Mouse (Mus musculus) heart, embryonic 14.5 days (tissue): Measurements from ENCODE around the gene Enah. TPM values are rescaled to one million over a fixed set of nuclear protein-coding genes. Genes with fewer than 3 reads are reported as not detected.

Experiments
- ATAC-seq: fragments of 200-750 bp; cut with Nextera tagmentation; 2 replicates; pipeline ENCODE4 v1.8.0; 2017; ENCODE audit warnings: low read depth, moderate TSS enrichment; ENCODE audit not compliant: insufficient number of reproducible peaks, insufficient read depth, low FRiP score
- H3K27ac ChIP-seq, 2 experiments: fragments of 200-500 bp in 1 of 2; fragments of 300-500 bp in 1 of 2; sonication (generic) in 1 of 2; replicated peaks in 1 of 2; 2 replicates each; pipeline ENCODE4 v1.5.1; 2012 to 2014; ENCODE audit warnings: low read depth in 2 of 2, low read length in 2 of 2, control low read depth in 1 of 2, mild to moderate bottlenecking in 1 of 2, mixed read lengths in 1 of 2; ENCODE audit not compliant: control insufficient read depth in 1 of 2, insufficient read depth in 1 of 2
- H3K27me3 ChIP-seq: fragments of 300-500 bp; sonication (generic); 2 replicates; pipeline ENCODE4 v1.6.1; 2014; ENCODE audit warnings: mild to moderate bottlenecking, low read length, control low read depth; ENCODE audit not compliant: control insufficient read depth, insufficient read depth
- H3K36me3 ChIP-seq: fragments of 300-500 bp; sonication (generic); 2 replicates; pipeline ENCODE4 v1.6.1; 2014; ENCODE audit warnings: mild to moderate bottlenecking, control low read depth, low read length, mixed read lengths; ENCODE audit not compliant: control insufficient read depth, insufficient read depth
- H3K4me1 ChIP-seq, 2 experiments: fragments of 200-500 bp in 1 of 2; fragments of 300-500 bp in 1 of 2; sonication (generic) in 1 of 2; 2 replicates each; pipeline ENCODE4 v1.6.1; 2012 to 2014; ENCODE audit warnings: low read length in 2 of 2, control low read depth in 1 of 2, mixed read lengths in 1 of 2; ENCODE audit not compliant: control insufficient read depth in 2 of 2, insufficient read depth in 2 of 2
- H3K4me2 ChIP-seq: fragments of 300-500 bp; sonication (generic); 2 replicates; pipeline ENCODE4 v1.6.1; 2014; ENCODE audit warnings: mild to moderate bottlenecking, low read length
- H3K4me3 ChIP-seq, 2 experiments: fragments of 200-500 bp in 1 of 2; fragments of 300-500 bp in 1 of 2; sonication (generic) in 1 of 2; 2 replicates each; pipeline ENCODE4 v1.5.1; 2012 to 2014; ENCODE audit warnings: low read length in 2 of 2, mild to moderate bottlenecking in 2 of 2, control low read depth in 1 of 2, low read depth in 1 of 2, moderate library complexity in 1 of 2; ENCODE audit not compliant: control insufficient read depth in 1 of 2, insufficient read depth in 1 of 2
- H3K9ac ChIP-seq: fragments of 300-500 bp; sonication (generic); 2 replicates; pipeline ENCODE4 v1.6.1; 2014; ENCODE audit warnings: mild to moderate bottlenecking, low read length
- H3K9me3 ChIP-seq: fragments of 300-500 bp; sonication (generic); 2 replicates; pipeline ENCODE4 v1.6.1; 2016; ENCODE audit warnings: low read length, control low read depth; ENCODE audit not compliant: control insufficient read depth
- WGBS: fragments of 180-500 bp; shearing (Covaris S2); extraction: QIAGEN DNeasy Blood & Tissue Kit; methylation state at CpG from one replicate; pipeline ENCODE4 v1.1.7; 2014; 5-methylcytosine and 5-hydroxymethylcytosine counted together
- polyA plus RNA-seq: library from polyadenylated mRNA; unstranded; fragments of >200 nt; fragmentation: Nextera tagmentation; extraction: Ambion mirVana; gene quantifications from 2 replicates; pipeline ENCODE4 v1.2.1, GENCODE M21; 2014

The Enah gene
- polyA plus RNA-seq, 1 experiment from 2014 or later: 26.1 TPM

DNA sequence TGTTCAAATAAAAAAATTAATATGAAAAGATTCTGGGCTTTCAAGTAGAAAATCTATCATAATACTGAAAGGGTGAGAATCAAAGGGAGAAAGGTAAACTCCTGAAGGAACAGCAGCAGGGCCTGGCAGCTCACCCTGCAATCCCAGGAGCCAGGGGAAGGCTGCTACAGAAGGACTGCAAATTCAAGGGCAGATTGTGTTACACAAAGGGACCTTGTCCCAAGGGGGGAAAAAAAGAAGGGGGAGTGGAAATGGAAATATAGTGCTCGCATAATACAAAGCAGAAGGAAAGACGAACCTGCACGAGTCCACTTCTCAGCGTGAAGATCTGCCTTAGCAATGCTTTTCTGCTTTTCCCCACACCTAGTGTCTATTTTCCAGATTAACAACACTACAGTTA, 21.1 kb downstream of the Enah start:
- 63% methylated on average over 4 of the region's 4 CpGs for WGBS
- Histone ChIP-seq H3K4me1 (peaks cover 2 to 34% of the 10 kb centered on the region in 2 experiments; a peak in 3 of 4 replicates), H3K4me3 (no peak overlapping the region), H3K36me3 (no peaks in the 10 kb centered on the region), H3K27ac (no peak overlapping the region), H3K4me2 (no peak overlapping the region), H3K9ac (0 out of 2 replicates have a peak overlapping the region, but pooled peaks have one; percentile 16), H3K27me3 (no peaks in the 10 kb centered on the region), H3K9me3 (no peaks in the 10 kb centered on the region)
- ATAC-seq: no peak

DNA sequence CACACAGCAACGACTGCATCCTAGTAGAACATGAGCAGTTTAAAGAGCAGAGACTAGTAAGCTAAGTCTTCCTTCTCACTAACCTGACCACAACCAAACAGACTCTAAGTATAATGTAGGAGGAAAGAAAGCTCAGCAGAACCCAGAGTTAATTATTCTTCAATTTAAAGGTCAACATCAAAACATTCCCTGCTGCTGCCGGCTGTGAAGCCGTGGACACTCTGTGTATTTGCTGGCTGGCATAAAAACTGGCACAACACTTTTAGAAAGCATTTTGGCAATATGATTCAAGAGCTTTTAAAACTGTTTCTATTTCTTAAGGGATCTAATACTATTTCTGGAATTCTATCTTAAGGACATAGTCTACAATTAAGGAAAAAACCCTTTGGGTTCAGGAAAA, 22.0 kb downstream of the Enah start:
- no peak overlapping the region for H3K4me2 ChIP-seq
- no peak overlapping the region for H3K27ac ChIP-seq
- whole genome bisulfite sequencing: 78% methylated on average over 3 of the region's 3 CpGs
- ATAC-seq: no peak
- no peak overlapping the region for H3K9ac ChIP-seq
- H3K27me3 ChIP-seq: no peaks in the 10 kb centered on the region
- H3K4me1 ChIP-seq: peaks cover 3 to 41% of the 10 kb centered on the region in 2 experiments; a peak in 3 of 4 replicates
- no peaks in the 10 kb centered on the region for H3K9me3 ChIP-seq
- no peaks in the 10 kb centered on the region for H3K36me3 ChIP-seq
- no peak overlapping the region for H3K4me3 ChIP-seq

DNA sequence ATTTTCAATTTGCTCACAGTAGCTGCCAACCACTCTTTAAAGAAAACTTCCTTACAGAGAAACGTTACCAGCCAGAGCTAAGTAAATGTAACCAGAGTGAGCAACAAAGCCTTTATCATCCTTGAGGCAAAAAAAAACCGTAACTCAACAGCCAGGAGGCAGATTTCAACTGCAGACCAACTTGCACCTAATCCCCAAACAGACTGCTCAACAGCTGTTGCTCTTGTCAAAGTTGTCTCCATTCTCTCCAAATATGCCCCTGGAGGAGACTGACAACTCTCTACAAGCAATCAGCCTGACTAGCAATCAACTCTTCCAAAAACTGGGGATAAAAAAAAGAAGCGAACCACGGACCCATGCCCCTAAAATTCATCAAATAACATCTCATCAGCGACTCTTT, 26.2 kb downstream of the Enah start:
- Histone ChIP-seq H3K9me3 (no peaks in the 10 kb centered on the region), H3K4me3 (no peak overlapping the region), H3K27me3 (no peaks in the 10 kb centered on the region), H3K27ac (0 out of 4 replicates have a peak overlapping the region, but pooled peaks of 1 of the 2 experiments have one; percentile 2), H3K4me1 (peaks cover 3 to 64% of the 10 kb centered on the region in 2 experiments; a peak in 3 of 4 replicates), H3K9ac (no peak overlapping the region), H3K4me2 (no peak overlapping the region), H3K36me3 (no peaks in the 10 kb centered on the region)
- 51% methylated on average over 5 of the region's 5 CpGs for WGBS
- no peak for ATAC-seq

DNA sequence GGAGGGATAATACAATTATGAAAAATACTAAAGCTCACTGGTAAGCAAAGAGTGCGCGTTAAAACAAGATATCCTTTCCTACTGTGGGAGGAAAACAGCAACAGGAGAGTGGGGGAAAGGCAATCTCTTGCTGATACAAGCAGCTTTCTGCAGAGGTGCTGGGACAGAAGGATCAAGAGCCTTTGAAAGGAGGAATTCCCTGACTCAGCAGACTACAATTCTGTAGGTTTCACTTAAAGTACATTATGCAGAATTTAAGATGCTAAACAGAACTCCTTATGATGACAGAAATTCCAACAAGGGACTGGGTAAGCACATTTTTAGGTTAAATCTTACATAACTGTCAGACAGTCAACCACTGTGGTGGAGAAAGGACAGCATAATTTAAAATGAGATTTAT, 31.4 kb downstream of the Enah start:
- H3K9ac ChIP-seq: no peak overlapping the region
- no peaks in the 10 kb centered on the region for H3K27me3 ChIP-seq
- no peak overlapping the region for H3K4me3 ChIP-seq
- no peak overlapping the region for H3K4me2 ChIP-seq
- peaks cover under 1% of the 10 kb centered on the region; the same call in 1 of the 2 replicates for H3K36me3 ChIP-seq
- WGBS: 39% methylated on average over 2 of the region's 2 CpGs
- peaks cover 3 to 49% of the 10 kb centered on the region in 2 experiments for H3K4me1 ChIP-seq
- H3K27ac ChIP-seq: no peak overlapping the region
- H3K9me3 ChIP-seq: peaks cover 4% of the 10 kb centered on the region; the same call in 1 of the 2 replicates
- no peak for ATAC-seq

DNA sequence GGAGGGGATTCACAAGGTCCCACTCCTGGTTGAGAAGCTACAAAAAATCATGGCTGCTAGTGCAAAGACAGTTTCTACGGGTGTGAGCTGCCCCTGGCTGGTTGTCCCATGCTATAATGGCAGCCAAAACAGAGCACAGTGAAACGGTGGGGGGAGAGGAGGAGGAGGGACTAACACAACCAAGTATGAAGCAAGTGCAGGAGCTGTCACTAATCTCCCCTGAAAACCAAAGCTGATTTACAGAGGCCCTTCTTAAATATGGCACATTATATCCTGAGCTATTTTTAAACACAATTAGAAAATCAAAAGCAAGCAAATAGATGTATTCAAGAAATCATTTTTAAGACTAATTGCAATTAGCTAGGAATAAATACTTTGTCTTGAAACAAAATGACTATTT, 32.6 kb downstream of the Enah start:
- peaks cover 4% of the 10 kb centered on the region; the same call in 1 of the 2 replicates for H3K9me3 ChIP-seq
- peaks cover 3 to 45% of the 10 kb centered on the region in 2 experiments for H3K4me1 ChIP-seq
- no peaks in the 10 kb centered on the region for H3K27me3 ChIP-seq
- H3K4me2 ChIP-seq: 0 out of 2 replicates have a peak overlapping the region, but pooled peaks have one; percentile 7
- H3K27ac ChIP-seq: peak overlapping the region; percentile 59 to 60; a peak in 3 of 4 replicates
- peaks cover 5% of the 10 kb centered on the region; the same call in 1 of the 2 replicates for H3K36me3 ChIP-seq
- no peak overlapping the region for H3K9ac ChIP-seq
- H3K4me3 ChIP-seq: no peak overlapping the region
- no peak for ATAC-seq
- WGBS: 27% methylated on average over 2 of the region's 2 CpGs

DNA sequence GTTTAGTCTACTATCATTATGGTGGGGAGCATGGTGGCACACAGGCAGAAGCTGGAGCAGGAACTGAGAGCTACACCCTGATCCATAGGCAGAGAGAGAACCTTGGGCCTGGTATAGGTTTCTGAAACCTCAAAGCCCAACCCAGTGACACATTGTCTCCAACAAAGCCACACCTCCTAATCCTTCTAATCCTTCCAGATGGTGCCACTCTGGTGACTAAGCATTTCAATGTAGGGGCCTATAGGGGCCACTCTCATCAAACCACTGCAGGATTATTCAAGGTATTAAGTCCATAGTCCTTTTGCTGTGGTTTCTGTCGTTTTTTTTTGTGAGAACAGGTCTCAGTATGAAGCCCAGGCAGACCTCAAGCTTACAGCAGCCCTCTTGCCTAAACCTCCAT, 33.9 kb downstream of the Enah start:
- peaks cover 5% of the 10 kb centered on the region; the same call in 1 of the 2 replicates for H3K36me3 ChIP-seq
- WGBS: 83% methylated on average over 1 of the region's 1 CpGs
- no peak for ATAC-seq

DNA sequence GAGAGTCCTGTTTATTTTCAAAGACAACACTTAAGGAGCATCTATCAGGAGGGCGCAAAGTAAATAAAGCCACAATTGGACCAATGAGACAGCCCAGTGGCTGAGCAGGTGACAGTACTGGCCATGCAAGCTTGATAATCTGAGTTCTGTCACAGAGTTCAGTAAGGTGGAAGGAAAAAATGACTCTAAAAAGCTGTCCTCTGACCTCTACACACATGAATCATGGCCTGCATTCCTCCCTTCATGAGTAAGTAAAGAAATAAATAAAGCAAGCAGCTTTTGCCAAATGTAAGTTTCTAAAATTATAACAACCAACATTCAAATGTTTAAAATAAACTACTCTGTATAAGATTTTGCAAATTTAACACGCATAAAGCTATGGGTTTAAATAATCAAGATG, 35.0 kb downstream of the Enah start:
- Histone ChIP-seq H3K9ac (no peak overlapping the region), H3K4me2 (no peak overlapping the region), H3K27ac (no peak overlapping the region), H3K27me3 (no peaks in the 10 kb centered on the region), H3K9me3 (peaks cover 4% of the 10 kb centered on the region; the same call in 1 of the 2 replicates), H3K36me3 (peaks cover 5% of the 10 kb centered on the region; the same call in 1 of the 2 replicates), H3K4me3 (no peak overlapping the region), H3K4me1 (peaks cover 6 to 32% of the 10 kb centered on the region in 2 experiments)
- WGBS: 95% methylated on average over 2 of the region's 2 CpGs
- ATAC-seq: no peak

More for the DNA sequence above, 33.9 kb downstream of the Enah start:
- H3K9ac ChIP-seq: no peak overlapping the region
- H3K9me3 ChIP-seq: peaks cover 4% of the 10 kb centered on the region; the same call in 1 of the 2 replicates
- no peaks in the 10 kb centered on the region for H3K27me3 ChIP-seq
- H3K4me2 ChIP-seq: no peak overlapping the region
- H3K4me1 ChIP-seq: peaks cover 3 to 42% of the 10 kb centered on the region in 2 experiments
- no peak overlapping the region for H3K4me3 ChIP-seq
- no peak overlapping the region for H3K27ac ChIP-seq
